Mouse (Mus musculus) heart, adult 2 months (tissue): Measurements from ENCODE around the gene Mapk6.

Experiments used
- CTCF ChIP-seq: fragments of 200-600 bp; IDR thresholded peaks from 2 replicates; pipeline ENCODE4 v1.8.1; 2022; ENCODE audit warnings: antibody characterized with exemption, mild to moderate bottlenecking, moderate library complexity
- EP300 ChIP-seq: fragments of 200-500 bp; IDR thresholded peaks from 2 replicates; pipeline ENCODE4 v1.6.1; 2011; ENCODE audit warnings: low read depth, low read length, control low read depth; ENCODE audit not compliant: insufficient read depth
- POLR2A ChIP-seq: fragments of 200-500 bp; IDR thresholded peaks from 2 replicates; pipeline ENCODE4 v1.6.1; 2011; ENCODE audit warnings: mild to moderate bottlenecking, low read depth, low read length, control low read depth; ENCODE audit not compliant: insufficient read depth

GRCm38 (mm10) chr9:75342433-75342832 is 67.4 kb downstream of the Mapk6 start:
- no peak for TF ChIP-seq EP300
- no peak for TF ChIP-seq CTCF
- no peak for TF ChIP-seq POLR2A
